Mouse (Mus musculus) liver, adult (tissue): ENCODE results near the gene Edrf1.

Experiments used
- GATA4 ChIP-seq: IDR thresholded peaks from 2 replicates; pipeline ENCODE4 v1.6.1; 2014; ENCODE audit warnings: mild to moderate bottlenecking, low read length; ENCODE audit not compliant: insufficient replicate concordance

Gene Edrf1

DNA sequence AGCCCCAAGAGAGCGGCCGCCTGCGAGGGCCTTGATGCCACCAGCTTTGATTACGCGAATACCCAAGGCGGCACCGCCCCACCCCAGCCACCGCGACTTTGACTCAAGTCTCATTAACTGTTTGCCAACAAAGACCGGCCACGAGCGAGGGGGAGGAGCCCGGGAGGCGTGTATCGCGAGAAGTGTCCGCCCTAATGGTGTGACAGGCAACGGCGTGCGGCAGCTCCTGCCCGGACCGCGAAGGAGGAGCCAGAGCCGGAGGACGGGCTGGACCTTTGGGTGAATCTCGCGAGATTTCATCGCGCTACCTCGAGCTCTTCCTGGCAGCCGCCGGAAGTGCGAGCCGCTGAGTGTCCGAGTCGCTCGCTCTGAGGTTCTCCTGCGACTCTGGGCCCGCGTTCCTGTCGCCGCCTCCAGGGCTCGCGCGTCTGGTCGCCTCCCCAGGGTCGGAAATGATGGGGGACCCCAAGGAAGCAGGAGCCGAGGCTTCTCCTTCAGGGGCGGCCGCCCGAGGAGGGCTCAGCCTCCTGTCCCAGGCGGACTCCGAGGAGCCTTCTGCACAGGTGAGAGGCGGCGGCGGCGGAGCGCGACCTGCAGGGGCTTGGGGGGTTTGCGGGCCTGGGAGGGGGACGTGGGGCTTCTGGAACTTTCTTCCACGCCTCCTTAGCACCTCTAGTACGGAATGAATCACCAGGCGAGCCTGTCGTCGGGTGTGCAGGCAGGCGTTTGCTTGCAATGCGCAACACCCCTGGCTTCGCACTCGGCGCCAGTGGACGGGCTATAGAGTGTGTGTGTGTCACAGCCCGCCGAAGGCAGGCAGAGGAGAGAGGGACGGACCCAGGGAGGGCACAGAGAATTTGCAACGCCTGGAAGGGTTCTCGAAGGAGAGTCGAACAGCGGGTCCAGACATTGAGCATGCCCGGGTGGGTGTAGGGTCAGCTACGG lies at the start of gene Edrf1:
Gene Edrf1 (plus strand): TSS at position 183 of the 945 bp plus-strand sequence.
- no peak; the same call in 1 of the 2 replicates for TF ChIP-seq GATA4

- no peak for TF ChIP-seq GATA4
These were observed 45.6 kb upstream of the Edrf1 start for GRCm38 (mm10) chr7:133591750-133592149.

DNA sequence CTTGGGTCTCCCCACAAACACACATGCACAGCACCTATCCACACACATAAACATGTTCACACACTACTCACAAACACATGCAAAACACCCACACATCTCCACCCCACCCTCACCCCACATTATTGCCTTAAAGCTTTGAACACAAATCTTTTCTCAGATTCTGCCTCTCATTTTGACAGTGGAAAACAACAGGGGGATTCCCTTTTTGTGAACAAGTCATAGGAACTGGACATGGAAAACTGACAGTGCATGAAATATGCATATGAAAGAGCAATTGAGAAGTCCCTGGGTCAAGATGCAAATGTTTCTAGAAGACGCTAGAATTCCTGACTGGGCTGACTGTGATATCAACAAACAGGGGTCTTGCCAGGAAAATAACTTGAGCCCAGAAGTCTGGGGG lies 36.8 kb upstream of the Edrf1 start:
- no peak for TF ChIP-seq GATA4

GRCm38 (mm10) chr7:133602058-133602457 lies 35.3 kb upstream of the Edrf1 start, which contains the start of gene Tex36:
Gene Tex36, minus strand, starts transcription at chr7:133602158.
- TF ChIP-seq GATA4: no peak

- TF ChIP-seq GATA4: no peak
These were observed 34.2 kb upstream of the Edrf1 start for GRCm38 (mm10) chr7:133603156-133603555.

DNA sequence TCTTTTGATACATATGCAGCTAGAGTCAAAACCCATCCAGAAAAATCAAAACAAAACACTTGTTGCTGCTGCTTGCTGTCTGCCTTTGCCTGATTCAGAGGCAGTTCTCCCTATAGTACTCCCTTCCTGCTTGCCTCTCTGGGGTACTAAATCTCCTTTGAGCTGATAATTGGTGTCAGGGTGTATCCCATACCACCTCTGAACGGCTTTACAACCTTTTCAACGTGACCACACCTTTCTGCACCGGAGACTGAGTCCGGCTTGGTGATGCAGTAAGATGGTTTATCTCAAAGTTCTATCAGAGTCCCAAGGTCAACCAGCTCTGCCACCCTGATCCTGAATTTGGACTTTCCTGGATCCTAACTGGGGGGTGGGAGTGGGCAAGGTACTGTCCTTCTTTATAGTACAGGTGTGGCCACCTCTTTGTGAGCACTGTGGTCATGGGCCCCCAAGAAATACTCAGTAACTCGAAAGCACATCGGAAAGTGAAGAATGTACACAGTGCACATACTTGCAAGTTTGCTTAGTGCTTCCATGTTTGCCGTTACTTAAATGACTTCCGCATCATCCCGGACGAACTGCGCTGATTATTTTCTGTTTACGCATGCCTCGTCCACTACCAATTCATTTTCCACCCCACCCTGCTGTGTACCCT lies 32.8 kb upstream of the Edrf1 start:
- no peak for TF ChIP-seq GATA4

GRCm38 (mm10) chr7:133607331-133607730 lies 30.0 kb upstream of the Edrf1 start:
- no peak for TF ChIP-seq GATA4

DNA sequence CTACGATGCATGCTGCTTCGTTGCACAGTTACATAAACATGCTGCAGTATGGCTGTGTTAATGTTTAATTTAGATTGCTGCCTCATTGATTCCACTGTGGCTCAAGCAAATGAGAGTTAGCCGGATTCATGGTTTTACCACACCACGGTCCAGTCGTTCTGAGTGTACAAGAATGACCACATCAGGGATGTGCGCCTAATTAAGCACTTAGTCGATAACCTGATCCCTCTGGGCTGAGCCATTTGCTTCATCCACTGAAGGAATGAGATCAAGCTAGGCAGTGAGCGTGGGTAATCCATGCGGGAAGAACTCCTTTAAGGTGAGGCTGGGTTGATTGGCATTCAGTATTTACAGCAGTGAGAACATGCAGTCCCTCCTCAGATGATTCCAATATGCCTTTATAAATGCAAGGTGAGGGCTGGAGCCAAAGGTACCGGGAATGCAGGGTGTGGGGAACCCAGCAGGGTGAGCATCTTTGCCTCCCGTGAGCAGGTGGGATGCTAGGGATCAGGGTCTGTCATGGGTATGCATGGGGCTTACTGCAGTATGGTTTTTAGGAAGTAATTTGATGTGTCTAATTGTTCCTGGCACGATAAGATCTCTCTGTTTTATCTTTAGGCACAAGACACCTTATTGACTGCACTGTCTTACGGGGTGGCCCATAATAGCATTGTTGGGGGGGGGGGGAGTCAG lies 29.3 kb upstream of the Edrf1 start:
- TF ChIP-seq GATA4: no peak

- no peak for TF ChIP-seq GATA4
These were observed 28.6 kb upstream of the Edrf1 start for GRCm38 (mm10) chr7:133608631-133609340.

DNA sequence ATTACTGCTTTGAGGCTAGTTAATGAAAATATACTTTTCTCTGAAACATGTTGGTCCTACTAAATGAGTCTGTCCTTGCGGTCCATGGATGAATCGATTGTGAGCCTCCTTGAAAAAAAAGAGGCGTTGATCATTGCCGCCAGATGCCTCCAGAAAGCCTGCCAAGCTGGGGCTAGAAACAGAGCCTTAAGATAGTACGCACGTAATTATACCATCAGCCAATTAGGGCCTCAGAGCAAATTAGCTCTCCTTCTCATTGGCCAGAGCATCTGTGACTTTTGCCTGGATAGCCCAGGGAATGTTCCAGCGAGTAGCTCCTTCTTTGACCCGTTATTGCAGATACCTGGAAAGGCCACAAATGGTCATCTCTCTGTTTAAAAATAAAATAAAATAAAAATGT lies 27.8 kb upstream of the Edrf1 start:
- TF ChIP-seq GATA4: no peak

- TF ChIP-seq GATA4: no peak
These were observed 24.4 kb upstream of the Edrf1 start for GRCm38 (mm10) chr7:133612981-133613380.

DNA sequence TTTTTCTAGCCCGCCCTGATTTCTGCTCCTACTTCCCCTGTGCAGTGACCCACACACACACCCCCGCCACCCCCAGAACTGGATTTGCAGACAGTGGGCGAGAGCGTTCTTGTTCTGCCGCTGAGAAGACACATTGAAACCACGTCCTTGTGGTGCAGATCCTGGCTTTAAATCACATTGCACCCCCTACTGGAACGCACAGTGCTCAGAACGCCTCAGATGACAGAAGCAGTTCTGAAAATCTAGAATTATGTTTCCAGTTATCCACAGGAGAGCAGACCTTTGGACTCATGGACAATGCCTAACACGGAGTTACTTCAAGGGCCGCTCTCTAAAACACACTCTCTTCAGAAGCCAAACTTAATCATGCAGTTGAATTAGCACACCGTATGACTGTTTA lies 16.6 kb upstream of the Edrf1 start:
- no peak for TF ChIP-seq GATA4

GRCm38 (mm10) chr7:133623226-133623625 lies 14.1 kb upstream of the Edrf1 start:
- no peak for TF ChIP-seq GATA4

DNA sequence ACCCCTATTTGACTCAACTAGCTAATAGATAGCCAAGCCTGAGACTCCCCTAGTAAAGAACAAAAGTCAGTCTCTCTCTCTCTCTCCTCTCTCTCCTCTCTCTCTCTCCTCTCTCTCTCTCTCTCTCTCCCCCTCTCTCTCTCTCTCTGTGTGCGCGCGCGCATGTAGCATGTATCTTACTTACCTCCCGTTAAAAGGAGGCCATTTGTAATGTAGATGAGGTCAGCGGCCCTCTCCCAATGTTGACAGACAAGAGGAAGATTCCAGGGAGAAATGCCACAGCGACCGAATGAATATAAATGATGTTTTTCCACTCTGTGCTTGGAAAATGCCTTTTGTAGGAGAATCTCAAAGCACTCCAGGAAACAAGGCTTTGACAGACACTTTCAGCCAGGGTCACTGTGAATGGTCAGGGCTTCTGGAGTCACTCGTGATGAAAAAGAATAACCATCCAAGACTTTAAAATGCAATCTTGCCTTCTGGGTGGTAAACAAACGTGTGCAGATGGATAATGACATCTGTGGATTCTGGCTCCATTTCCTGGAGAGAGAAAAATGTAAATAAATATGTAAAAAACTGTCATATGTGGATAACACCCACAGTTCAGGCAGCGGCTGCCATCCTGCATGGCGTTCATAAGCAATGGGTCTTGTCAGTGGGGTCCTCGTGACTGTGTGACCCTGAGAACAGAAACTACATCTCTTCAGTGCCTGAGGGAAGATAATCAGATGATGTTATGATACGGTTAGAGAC lies 10.0 kb upstream of the Edrf1 start:
- no peak for TF ChIP-seq GATA4
